Mouse (Mus musculus) left cerebral cortex, postnatal 25 days (tissue): ENCODE measurements around the gene Lmtk2. TPM values are rescaled to one million over a fixed set of nuclear protein-coding genes. Genes with fewer than 3 reads are reported as not detected.

Experiments used
- DNase-seq, 2 experiments: peaks; one replicate each; pipeline ENCODE4 v3.0.0; 2022; ENCODE audit warnings: low spot score in 2 of 2, mixed read lengths in 1 of 2
- intact Hi-C: fragments of 180-260 bp; cut with DNase I; formaldehyde crosslinking; loops from one replicate; pipeline ENCODE4 v1.15.1; 2025
- total RNA-seq, 2 experiments: library from RNA; stranded (reverse); gene quantifications; 2 replicates each; pipeline ENCODE4 v1.2.3; 2021

Gene Lmtk2
- total RNA-seq, 2 experiments from 2014 or later: 163 to 171 TPM

DNA sequence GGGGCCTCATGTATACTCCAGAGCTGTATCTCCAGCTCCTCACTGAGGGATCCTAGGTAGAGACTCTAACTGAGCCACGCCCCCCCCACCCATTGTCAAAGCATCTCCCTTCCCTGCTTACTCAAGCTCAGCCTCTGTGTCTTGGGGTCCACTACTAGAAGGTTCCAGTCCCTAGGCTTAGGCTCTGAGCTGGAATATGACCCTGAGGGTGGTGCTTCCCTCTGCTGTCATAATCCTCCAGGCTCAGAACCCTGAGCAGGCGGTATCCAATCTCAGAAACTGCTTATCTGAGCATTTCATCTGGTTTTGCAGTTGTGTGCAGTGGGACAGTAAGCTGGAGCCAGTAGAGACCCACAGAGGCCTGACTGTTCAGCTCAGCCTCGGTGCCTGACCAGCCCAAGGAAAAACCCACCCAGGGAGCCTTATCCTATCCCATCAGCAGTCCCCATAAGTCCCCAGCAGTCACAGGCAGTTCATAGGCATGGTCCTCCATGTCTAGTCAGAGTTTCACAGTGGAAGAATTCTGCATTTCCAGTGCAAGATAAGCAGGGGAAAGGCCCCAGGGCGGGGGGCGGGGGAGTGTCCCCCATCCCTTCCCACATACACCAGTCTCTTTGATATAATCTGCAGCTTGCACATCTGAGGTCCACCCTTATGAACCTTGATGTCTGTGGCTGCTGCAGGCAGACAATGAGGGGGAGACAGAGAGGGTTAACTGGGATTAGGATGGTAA, 62.0 kb downstream of the Lmtk2 start:
- DNase-seq: no peak
- intact Hi-C loops: no loop called here

GRCm38 (mm10) chr5:144162813-144163517, 62.7 kb downstream of the Lmtk2 start:
- intact Hi-C loops: no loop called here
- DNase-seq: no peak

DNA sequence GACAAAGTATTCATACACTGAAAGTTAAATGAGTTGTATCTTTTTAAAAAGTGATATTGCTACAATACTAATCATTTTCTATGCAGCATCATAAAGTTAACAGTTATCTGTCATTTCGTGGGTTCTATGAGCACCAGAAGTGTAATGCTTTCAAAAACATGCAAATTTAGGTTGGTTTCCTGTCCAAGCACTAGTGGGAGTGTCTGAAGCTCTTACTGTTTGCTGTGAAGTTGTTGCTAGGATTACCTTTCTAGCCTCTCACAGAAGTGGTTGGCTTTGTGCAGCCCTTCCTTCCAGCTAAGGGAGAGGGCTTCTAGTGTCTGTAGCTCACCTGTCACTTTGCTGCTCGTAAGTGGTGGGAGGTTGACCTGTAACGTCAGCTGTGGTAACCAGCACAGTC, 65.5 kb downstream of the Lmtk2 start:
- DNase-seq: no peak
- intact Hi-C loops: no loop called here

- DNase-seq: peak in 1 of 2 experiments; percentile 46
Measured at GRCm38 (mm10) chr5:144169275-144169975, 69.2 kb downstream of the Lmtk2 start.

GRCm38 (mm10) chr5:144173648-144174047, 73.4 kb downstream of the Lmtk2 start:
- intact Hi-C loops: no loop called here
- no peak for DNase-seq

More at GRCm38 (mm10) chr5:144169275-144169975, 69.2 kb downstream of the Lmtk2 start:
- intact Hi-C loops: no loop called here

DNA sequence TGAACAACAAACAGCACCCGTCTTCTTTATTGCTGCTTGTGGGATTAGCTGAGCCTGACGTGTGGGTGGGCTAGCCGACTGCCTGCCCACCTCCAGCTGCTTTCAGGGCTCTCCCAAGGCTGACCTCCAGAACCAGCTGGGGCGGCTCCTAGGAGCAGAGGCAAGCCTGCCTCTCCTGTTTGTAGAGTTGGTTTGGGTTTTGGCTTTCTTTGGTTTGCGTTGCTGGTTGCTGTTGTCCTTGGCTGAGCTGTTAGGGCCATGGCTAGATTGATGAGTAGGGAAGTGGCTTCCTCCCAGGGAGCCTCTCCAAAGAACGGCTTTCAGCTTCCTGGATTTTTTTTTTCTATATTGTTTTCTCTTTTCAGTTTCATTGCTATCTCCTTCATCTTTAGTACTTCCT, 78.0 kb downstream of the Lmtk2 start:
- DNase-seq: no peak
- intact Hi-C loops: no loop called here

DNA sequence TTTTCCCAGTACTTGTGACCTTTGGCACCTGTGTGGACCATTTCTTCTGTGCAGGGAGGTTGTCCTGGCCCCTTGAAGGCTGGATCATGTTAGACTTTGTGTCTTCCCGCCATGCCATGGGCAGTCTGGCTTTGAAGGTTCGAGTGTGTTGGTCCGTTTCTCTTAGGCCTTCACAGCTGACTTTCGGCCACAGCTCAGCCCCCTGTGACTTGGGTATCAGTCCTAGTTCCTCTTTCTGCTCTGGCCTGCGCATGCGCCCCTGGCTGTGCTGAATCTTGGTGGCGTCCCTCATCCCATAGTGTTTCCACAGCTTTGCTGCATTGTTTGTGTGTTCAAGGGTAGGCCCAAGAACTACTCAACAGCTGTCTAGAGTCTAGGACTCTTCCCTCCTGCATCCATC, 81.0 kb downstream of the Lmtk2 start:
- no peak for DNase-seq
- intact Hi-C loops: no loop called here

- intact Hi-C loops: no loop called here
- no peak for DNase-seq
Measured at GRCm38 (mm10) chr5:144182542-144183247, 82.5 kb downstream of the Lmtk2 start.

DNA sequence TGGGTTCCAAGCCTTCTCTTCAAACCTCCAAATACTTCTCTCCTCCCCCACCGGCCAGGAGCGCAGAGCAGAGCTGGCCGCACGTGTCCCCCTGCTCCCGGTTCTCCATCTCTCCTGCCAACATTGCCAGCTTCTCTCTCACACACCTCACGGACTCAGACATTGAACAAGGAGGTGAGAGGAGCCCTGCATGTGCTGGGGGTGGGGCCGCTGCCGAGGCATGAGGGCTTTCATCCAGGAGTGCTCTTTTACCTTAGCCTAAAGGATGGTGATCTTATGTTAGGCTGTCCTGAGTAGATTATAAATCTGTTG, 83.0 kb downstream of the Lmtk2 start:
- no peak for DNase-seq
- intact Hi-C loops: no loop called here

DNA sequence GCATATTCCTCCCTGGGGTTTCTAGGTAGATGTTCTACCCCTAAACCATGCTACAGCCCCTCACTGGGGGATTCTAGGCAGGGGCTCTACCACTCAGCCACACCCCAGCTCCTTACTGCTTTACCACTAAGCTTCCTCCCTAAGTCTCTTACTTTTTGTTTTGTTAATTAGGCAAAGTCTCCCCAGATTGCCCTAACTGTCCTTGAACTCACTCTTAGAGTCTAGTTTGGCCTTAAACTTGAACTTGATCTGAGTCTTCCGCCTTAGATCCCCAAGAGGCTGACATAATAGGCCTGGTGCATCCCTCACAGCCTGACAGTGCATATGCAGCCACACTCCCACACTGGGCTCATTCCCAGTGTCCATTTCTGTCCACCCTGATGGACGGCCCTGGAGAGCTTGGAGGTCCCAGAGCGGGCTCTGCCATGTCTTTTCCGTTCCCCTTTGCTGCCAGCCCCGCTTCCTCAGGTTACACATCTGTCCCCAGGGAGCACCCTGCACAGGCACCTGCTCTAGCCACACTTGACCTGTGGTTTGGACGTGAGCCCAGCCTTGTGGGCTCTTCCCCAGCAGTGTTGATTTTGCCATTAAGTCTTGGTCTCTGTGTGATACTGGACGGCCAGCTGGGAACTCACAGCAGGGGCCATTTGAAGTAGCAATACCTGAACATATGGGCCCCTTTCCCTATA, 83.6 kb downstream of the Lmtk2 start:
- no peak for DNase-seq
- intact Hi-C loops: no loop called here

GRCm38 (mm10) chr5:144184350-144185045, 84.3 kb downstream of the Lmtk2 start:
- intact Hi-C loops: no loop called here

DNA sequence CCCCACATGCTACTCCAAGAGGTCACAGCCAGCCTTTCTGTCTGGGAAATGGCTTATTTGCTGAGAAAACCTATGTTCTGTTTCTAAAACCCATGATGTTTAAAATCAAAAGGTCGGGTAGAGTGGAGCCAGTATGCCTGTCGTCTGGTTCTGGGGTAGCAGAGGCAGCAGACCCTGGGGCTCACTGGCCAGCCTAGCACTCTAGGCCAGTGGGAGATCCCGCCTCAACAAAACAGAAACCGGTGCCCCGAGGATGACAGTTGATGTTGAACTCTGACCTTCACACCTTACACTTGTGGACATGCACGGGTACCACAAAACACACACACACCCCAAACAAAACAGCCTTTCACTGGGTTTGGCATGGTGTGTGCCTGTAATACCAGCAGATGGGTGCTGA, 88.2 kb downstream of the Lmtk2 start:
- intact Hi-C loops: no loop called here
- DNase-seq: no peak

More at GRCm38 (mm10) chr5:144184350-144185045, 84.3 kb downstream of the Lmtk2 start:
- no peak for DNase-seq

GRCm38 (mm10) chr5:144189327-144189726, 89.1 kb downstream of the Lmtk2 start:
- intact Hi-C loops: no loop called here
- DNase-seq: no peak

DNA sequence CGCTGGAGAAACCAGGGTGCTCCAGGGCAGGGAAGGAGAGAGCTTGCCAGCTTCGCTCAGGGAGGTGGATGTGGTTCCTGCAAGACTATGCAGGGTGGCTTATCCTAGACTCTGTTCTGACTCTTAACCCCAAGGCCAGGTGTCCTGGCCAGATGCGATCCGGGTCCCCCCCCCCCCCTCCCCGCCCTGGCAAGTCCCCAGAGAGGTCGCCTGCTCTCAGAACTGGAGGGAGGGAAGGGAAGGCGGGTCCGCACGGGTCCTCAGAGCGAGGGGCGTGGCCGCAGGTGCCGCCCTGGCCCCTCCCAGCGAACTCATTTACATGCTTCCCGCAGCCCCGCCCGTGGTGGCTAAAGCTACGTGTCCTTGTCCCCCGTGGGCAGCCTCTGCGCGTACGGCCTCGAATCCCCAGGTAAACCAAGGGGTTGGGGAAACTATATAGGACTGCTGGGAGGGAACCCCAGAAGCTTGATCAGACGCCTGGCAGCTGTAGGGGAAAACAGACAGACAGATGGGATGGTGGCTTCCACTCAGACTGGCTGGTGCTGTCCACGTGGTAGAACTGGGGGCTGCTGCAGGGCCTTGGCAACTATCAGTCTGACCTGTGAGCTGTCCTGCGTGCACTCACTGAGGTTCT, 89.8 kb downstream of the Lmtk2 start, which contains the start of gene Bhlha15:
Gene Bhlha15 (plus strand): TSS at position 337 of the 634 bp plus-strand sequence.
- intact Hi-C loops: no loop called here
- no peak for DNase-seq

DNA sequence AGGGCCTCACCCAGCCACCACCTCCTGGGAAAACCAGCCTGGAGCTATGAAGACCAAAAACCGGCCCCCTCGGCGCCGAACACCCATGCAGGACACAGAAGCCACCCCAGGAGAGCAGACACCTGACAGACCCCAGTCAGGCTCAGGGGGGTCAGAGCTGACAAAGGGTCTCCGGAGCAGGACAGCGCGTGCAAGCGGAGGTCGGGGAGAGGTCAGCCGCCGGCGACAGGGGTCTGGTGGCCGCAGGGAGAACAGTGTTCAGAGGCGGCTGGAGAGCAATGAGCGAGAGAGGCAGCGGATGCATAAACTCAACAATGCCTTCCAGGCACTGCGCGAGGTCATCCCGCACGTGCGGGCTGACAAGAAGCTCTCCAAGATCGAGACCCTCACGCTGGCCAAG, 90.8 kb downstream of the Lmtk2 start:
- intact Hi-C loops: no loop called here
- no peak for DNase-seq

- no peak for DNase-seq
- intact Hi-C loops: no loop called here
Measured at GRCm38 (mm10) chr5:144192673-144193072, 92.4 kb downstream of the Lmtk2 start.

GRCm38 (mm10) chr5:144194416-144194815, 94.2 kb downstream of the Lmtk2 start:
- intact Hi-C loops: no loop called here
- no peak for DNase-seq

DNA sequence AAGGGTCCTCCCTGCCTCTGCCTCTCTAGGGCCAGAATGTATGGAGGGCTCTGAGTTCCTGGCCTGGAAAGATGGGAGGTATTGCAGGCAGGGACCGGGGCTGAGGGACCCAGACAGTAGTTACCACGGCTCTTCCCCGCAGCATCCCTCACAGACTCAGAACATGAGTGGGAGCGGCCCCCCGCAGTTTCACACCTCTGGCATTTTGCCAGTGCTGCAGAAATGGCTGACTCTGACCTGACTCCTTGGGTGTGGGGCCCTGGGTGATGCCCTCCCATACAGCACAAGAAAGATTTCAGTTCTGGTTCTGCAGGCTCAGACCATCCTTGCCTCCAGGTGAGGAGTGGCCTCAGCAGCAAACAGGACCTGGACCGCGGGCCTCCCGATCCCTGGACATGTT, 95.3 kb downstream of the Lmtk2 start:
- intact Hi-C loops: no loop called here
- DNase-seq: no peak

GRCm38 (mm10) chr5:144200616-144201015, 100.4 kb downstream of the Lmtk2 start:
- intact Hi-C loops: no loop called here
- no peak for DNase-seq
